Mouse (Mus musculus) cortical plate, adult 2 months (tissue): ENCODE results near the gene Magi1. TPM values are rescaled to one million over a fixed set of nuclear protein-coding genes. Genes with fewer than 3 reads are reported as not detected.
A peak's percentile ranks its signal among the peaks of the same experiment; 100 is the strongest.
"Not testable (repeated sequence)": the region's sequence is repeated elsewhere in the genome, so short reads cannot be mapped to it uniquely, and the experiment has no call there.

Source experiments
- H3K27ac ChIP-seq: fragments of 200-500 bp; 2 replicates; pipeline ENCODE4 v1.5.1; 2012; ENCODE audit warnings: low read length, control low read depth, inconsistent platforms; ENCODE audit not compliant: insufficient read depth
- H3K4me1 ChIP-seq: fragments of 200-500 bp; 2 replicates; pipeline ENCODE4 v1.6.1; 2011; ENCODE audit warnings: low read length; ENCODE audit not compliant: control insufficient read depth, insufficient read depth
- H3K4me3 ChIP-seq: fragments of 200-500 bp; 2 replicates; pipeline ENCODE4 v1.5.1; 2011; ENCODE audit warnings: mild to moderate bottlenecking, low read length, control low read depth; ENCODE audit not compliant: insufficient read depth
- CTCF ChIP-seq: fragments of 200-500 bp; IDR thresholded peaks from 2 replicates; pipeline ENCODE4 v1.5.1; 2011; ENCODE audit warnings: mild to moderate bottlenecking, control low read depth, low read length; ENCODE audit not compliant: insufficient read depth; ENCODE audit errors: extremely low read depth
- POLR2A ChIP-seq: fragments of 200-500 bp; IDR thresholded peaks from 2 replicates; pipeline ENCODE4 v1.6.1; 2011; ENCODE audit warnings: mild to moderate bottlenecking, low read length, control low read depth; ENCODE audit not compliant: insufficient read depth; ENCODE audit errors: extremely low read depth
- polyA plus RNA-seq: library from polyadenylated mRNA; depleted of rRNA; stranded (reverse); fragments of >200 nt; gene quantifications from 2 replicates; pipeline ENCODE4 v1.2.3, GENCODE M21; 2012; rRNA removed

Magi1 gene
- polyA plus RNA-seq, 1 experiment = 39.5 TPM

GRCm38 (mm10) chr6:93657187-93657974 is 626.3 kb downstream of the Magi1 start:
- TF ChIP-seq POLR2A = no peak
- TF ChIP-seq CTCF = peak; percentile 75
- no peak overlapping the region for H3K27ac ChIP-seq
- H3K4me1 ChIP-seq = peaks cover 4% of the 10 kb centered on the region; the same call in 1 of the 2 replicates
- H3K4me3 ChIP-seq = no peak overlapping the region

- TF ChIP-seq POLR2A = no peak
- no peak for TF ChIP-seq CTCF
- Histone ChIP-seq H3K4me3 (no peak overlapping the region), H3K27ac (no peak overlapping the region), H3K4me1 (peaks cover 5% of the 10 kb centered on the region)
These were observed 635.0 kb downstream of the Magi1 start for GRCm38 (mm10) chr6:93648581-93649230.

GRCm38 (mm10) chr6:93629735-93630291 is 653.9 kb downstream of the Magi1 start:
- not testable (repeated sequence) for H3K27ac ChIP-seq, H3K4me1 ChIP-seq, H3K4me3 ChIP-seq

- TF ChIP-seq POLR2A (no peak), CTCF (no peak)
- H3K27ac ChIP-seq = no peak overlapping the region
- H3K4me3 ChIP-seq = no peak overlapping the region
- no peaks in the 10 kb centered on the region for H3K4me1 ChIP-seq
These were observed 656.5 kb downstream of the Magi1 start for GRCm38 (mm10) chr6:93627200-93627599.

Other genes starting within 250 kb of the Magi1 start
- gene Slc25a26, start 216.4 kb upstream of the Magi1 start, polyA plus RNA-seq = 21.2 and 24.3 TPM in 2 replicates